Mouse (Mus musculus): ENCODE measurements around the gene Ell3. TPM values are rescaled to one million over a fixed set of nuclear protein-coding genes. Genes with fewer than 3 reads are reported as not detected.
A peak's percentile ranks its signal among the peaks of the same experiment; 100 is the strongest.
"Not testable (repeated sequence)": the region's sequence is repeated elsewhere in the genome, so short reads cannot be mapped to it uniquely, and the experiment has no call there.

Ell3 gene
- polyA plus RNA-seq, 1 experiment from 2014 or later = 19.7 TPM

DNA sequence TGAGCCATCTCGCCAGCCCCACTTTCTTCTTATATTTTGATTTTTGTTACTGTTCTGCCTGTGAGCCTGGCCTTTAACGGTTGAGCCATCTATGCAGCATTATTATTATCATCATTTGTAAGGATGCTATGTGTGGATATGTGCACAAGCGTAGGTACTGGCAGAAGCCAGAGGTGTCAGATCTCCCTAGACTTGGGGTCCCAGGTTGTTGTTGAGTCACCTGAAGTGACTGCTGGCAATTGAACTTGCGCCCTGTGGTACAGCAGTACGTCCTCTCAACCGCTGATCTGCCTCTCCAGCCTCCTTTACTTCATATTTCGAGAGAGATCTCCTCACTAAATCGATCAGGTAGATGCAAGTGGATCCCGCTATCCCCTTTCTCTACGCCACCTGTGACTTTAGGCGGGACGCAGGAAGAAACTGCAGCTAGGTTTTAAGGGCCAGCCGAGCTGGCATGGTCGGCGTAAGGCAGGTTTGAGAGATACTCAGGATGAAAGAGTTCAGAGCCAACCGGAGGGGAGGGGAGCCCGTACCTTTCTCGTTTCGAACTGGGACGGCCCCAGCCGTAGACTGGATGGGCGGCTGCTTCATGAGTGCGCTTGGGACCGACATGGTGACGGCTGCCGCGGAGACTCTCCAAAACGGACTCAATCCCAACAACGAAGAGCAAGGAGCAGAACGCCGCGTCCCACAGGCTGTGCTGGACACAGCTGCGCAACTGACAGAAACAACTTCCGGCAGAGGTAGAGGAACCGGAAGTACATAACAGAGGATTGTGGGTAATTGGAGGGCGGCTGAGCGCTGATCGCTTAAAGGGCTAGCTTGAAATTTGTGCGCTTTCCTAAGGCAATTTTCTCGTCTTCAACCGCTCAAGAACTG lies 29.5 kb upstream of the Ell3 start, which contains the start of gene Mfap1b:
Gene Mfap1b, minus strand, starts transcription at position 767 of the 879 bp plus-strand sequence.
- H3K27me3 ChIP-seq (replicated peaks; ENCODE audit: control insufficient read depth, insufficient read depth, low read length); H3K9me3 ChIP-seq (ENCODE audit: control insufficient read depth, low read length); H3K36me3 ChIP-seq (ENCODE audit: control insufficient read depth, insufficient read depth, low read length); H3K4me1 ChIP-seq (ENCODE audit: control insufficient read depth, insufficient read depth, low read length): not testable (repeated sequence)
- Histone ChIP-seq H3K27ac (replicated peaks; ENCODE audit: low read depth, low read length) (0 out of 2 replicates have a peak within 1 kb of the TSS, but pooled peaks have one; percentile 44), H3K4me3 (ENCODE audit: low read depth, low read length) (peak within 1 kb of the TSS; percentile 62), H3K4me2 (ENCODE audit: low read depth, low read length) (peak within 1 kb of the TSS; percentile 62), H3K9ac (ENCODE audit: low read depth, low read length) (peak within 1 kb of the TSS; percentile 70)
- 4% methylated on average over 32 of the region's 41 CpGs for WGBS
- DNase-seq (ENCODE audit: low spot score) (peak; percentile 96), ATAC-seq (ENCODE audit: low read depth) (peak; percentile 94)

GRCm38 (mm10) chr2:121472783-121473182 lies 28.7 kb upstream of the Ell3 start:
- not testable (repeated sequence) for H3K4me2 ChIP-seq (ENCODE audit: low read depth, low read length); H3K9ac ChIP-seq (ENCODE audit: low read depth, low read length); H3K4me3 ChIP-seq (ENCODE audit: low read depth, low read length); ATAC-seq (ENCODE audit: low read depth); H3K9me3 ChIP-seq (ENCODE audit: control insufficient read depth, low read length); H3K4me1 ChIP-seq (ENCODE audit: control insufficient read depth, insufficient read depth, low read length); DNase-seq (ENCODE audit: low spot score); H3K27ac ChIP-seq (replicated peaks; ENCODE audit: low read depth, low read length); H3K27me3 ChIP-seq (replicated peaks; ENCODE audit: control insufficient read depth, insufficient read depth, low read length); H3K36me3 ChIP-seq (ENCODE audit: control insufficient read depth, insufficient read depth, low read length)
- WGBS = 92% methylated on average over 3 of the region's 3 CpGs

GRCm38 (mm10) chr2:121468982-121469381 lies 24.9 kb upstream of the Ell3 start:
- not testable (repeated sequence) for H3K4me1 ChIP-seq (ENCODE audit: control insufficient read depth, insufficient read depth, low read length); ATAC-seq (ENCODE audit: low read depth); H3K27me3 ChIP-seq (replicated peaks; ENCODE audit: control insufficient read depth, insufficient read depth, low read length); H3K4me2 ChIP-seq (ENCODE audit: low read depth, low read length); H3K9me3 ChIP-seq (ENCODE audit: control insufficient read depth, low read length); H3K9ac ChIP-seq (ENCODE audit: low read depth, low read length); H3K27ac ChIP-seq (replicated peaks; ENCODE audit: low read depth, low read length); H3K36me3 ChIP-seq (ENCODE audit: control insufficient read depth, insufficient read depth, low read length); H3K4me3 ChIP-seq (ENCODE audit: low read depth, low read length); DNase-seq (ENCODE audit: low spot score)
- 70% methylated on average over 2 of the region's 6 CpGs for WGBS

DNA sequence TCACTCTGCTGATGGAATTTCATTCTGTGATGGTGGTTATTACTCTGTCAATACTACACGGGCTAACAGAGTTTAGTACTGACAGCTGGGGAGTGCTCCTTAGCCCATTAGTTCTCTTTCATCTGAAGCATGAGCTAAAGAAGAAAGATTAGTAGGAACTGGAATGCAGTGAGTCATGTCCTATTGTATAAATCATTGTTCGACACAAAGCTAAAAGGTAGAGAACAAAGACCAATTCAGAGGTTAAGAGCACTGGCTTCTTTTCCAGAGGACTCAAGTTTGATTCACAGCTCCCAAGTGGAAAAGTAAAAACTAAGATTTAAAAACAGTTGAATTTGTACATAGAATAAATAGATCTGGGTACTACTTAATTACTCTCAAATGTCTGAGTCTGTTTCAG lies 16.0 kb upstream of the Ell3 start:
- peaks cover 31% of the 10 kb centered on the region for H3K36me3 ChIP-seq (ENCODE audit: control insufficient read depth, insufficient read depth, low read length)
- H3K27ac ChIP-seq (replicated peaks; ENCODE audit: low read depth, low read length) = no peak overlapping the region
- 75% methylated on average over 2 of the region's 2 CpGs for WGBS
- H3K4me2 ChIP-seq (ENCODE audit: low read depth, low read length) = no peak overlapping the region
- no peak overlapping the region for H3K4me3 ChIP-seq (ENCODE audit: low read depth, low read length)
- ATAC-seq (ENCODE audit: low read depth) = no peak
- DNase-seq (ENCODE audit: low spot score) = no peak
- no peaks in the 10 kb centered on the region for H3K9me3 ChIP-seq (ENCODE audit: control insufficient read depth, low read length)
- H3K4me1 ChIP-seq (ENCODE audit: control insufficient read depth, insufficient read depth, low read length) = peaks cover 11% of the 10 kb centered on the region; the same call in 1 of the 2 replicates
- no peaks in the 10 kb centered on the region for H3K27me3 ChIP-seq (replicated peaks; ENCODE audit: control insufficient read depth, insufficient read depth, low read length)
- no peak overlapping the region for H3K9ac ChIP-seq (ENCODE audit: low read depth, low read length)

DNA sequence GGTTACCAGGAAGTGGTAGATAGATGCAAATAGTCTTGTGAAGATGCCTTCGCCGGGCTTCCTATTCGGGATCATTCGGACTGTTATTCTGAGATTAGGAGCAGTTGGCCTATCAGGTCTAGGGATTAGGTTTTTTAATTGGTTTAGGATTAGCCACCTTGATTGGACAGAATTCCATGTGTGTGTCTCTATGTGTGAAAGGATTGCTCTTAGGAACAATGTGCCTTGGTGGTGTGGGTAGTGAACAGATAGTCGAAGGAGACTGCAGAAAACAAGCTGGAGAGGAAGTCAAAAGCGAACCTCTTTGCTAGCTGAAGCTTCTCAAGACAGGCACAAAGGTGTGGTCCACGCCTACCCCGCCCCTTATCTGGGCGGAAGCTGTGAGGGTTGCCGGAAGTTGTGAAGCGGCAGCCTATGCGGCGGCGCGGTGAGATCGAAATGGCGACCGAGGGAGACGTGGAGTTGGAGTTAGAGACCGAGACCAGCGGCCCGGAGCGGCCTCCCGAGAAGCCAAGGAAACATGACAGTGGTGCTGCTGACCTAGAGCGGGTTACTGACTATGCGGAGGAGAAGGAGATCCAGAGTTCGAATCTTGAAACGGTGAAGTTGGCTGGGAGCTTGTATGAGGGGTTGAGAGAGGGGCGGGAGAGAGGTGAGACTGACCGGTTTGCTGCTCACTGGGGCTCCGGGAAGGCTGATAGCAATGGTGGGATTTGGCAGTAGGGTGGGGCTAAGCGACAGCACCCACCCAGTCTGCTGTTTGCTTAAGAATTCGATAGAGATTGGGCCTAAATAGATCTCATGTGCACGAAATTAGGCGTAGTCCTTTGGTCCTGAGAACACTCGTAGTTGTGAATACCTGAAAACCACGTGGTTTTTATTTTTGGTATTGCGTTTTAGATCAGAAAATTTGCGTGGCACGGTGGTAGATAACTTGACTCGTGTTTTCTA lies 12.9 kb upstream of the Ell3 start, which contains the start of gene Serinc4:
Gene Serinc4, minus strand, starts transcription at position 90 of the 951 bp plus-strand sequence.
- WGBS = 4% methylated on average over 41 of the region's 41 CpGs
- peaks cover 11% of the 10 kb centered on the region; the same call in 1 of the 2 replicates for H3K4me1 ChIP-seq (ENCODE audit: control insufficient read depth, insufficient read depth, low read length)
- H3K9me3 ChIP-seq (ENCODE audit: control insufficient read depth, low read length) = no peaks in the 10 kb centered on the region
- H3K27ac ChIP-seq (replicated peaks; ENCODE audit: low read depth, low read length) = peak within 1 kb of the TSS; percentile 78
- H3K4me3 ChIP-seq (ENCODE audit: low read depth, low read length) = peak within 1 kb of the TSS; percentile 64
- peak within 1 kb of the TSS; percentile 61 for H3K4me2 ChIP-seq (ENCODE audit: low read depth, low read length)
- ATAC-seq (ENCODE audit: low read depth) (peak; percentile 94), DNase-seq (ENCODE audit: low spot score) (peak; percentile 95)
- H3K27me3 ChIP-seq (replicated peaks; ENCODE audit: control insufficient read depth, insufficient read depth, low read length) = no peaks in the 10 kb centered on the region
- peak within 1 kb of the TSS; percentile 71 for H3K9ac ChIP-seq (ENCODE audit: low read depth, low read length)
- peaks cover 52% of the 10 kb centered on the region for H3K36me3 ChIP-seq (ENCODE audit: control insufficient read depth, insufficient read depth, low read length)

DNA sequence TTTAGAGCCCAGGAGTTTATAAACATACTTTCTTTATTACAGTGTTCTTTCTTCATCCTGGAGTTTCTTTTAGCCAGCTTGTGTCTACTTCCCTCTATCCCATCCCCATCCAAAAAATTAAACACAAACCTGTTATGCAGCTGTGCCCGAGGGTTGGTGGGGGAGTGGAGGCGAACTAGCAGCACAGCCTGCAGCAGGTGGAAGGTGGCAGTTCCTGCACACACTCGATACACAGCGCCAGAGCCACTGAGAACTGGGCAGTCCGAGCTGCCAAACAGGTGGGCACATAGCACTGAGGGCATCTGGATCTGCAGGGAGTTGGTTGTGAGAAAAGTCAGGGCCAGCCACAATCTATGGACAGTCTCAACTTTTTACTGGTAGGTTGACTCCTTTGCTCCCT lies 11.5 kb upstream of the Ell3 start:
- Histone ChIP-seq H3K36me3 (ENCODE audit: control insufficient read depth, insufficient read depth, low read length) (peaks cover 57% of the 10 kb centered on the region), H3K4me2 (ENCODE audit: low read depth, low read length) (no peak overlapping the region), H3K27ac (replicated peaks; ENCODE audit: low read depth, low read length) (no peak overlapping the region), H3K9ac (ENCODE audit: low read depth, low read length) (no peak overlapping the region), H3K9me3 (ENCODE audit: control insufficient read depth, low read length) (no peaks in the 10 kb centered on the region), H3K4me1 (ENCODE audit: control insufficient read depth, insufficient read depth, low read length) (peaks cover 15% of the 10 kb centered on the region; the same call in 1 of the 2 replicates), H3K27me3 (replicated peaks; ENCODE audit: control insufficient read depth, insufficient read depth, low read length) (no peaks in the 10 kb centered on the region), H3K4me3 (ENCODE audit: low read depth, low read length) (no peak overlapping the region)
- ATAC-seq (ENCODE audit: low read depth) (no peak), DNase-seq (ENCODE audit: low spot score) (no peak)
- 73% methylated on average over 5 of the region's 5 CpGs for WGBS

- H3K36me3 ChIP-seq (ENCODE audit: control insufficient read depth, insufficient read depth, low read length) = peaks cover 41% of the 10 kb centered on the region
- 88% methylated on average over 6 of the region's 6 CpGs for WGBS
- H3K9ac ChIP-seq (ENCODE audit: low read depth, low read length) = no peak overlapping the region
- H3K4me2 ChIP-seq (ENCODE audit: low read depth, low read length) = no peak overlapping the region
- peaks cover 15% of the 10 kb centered on the region; the same call in 1 of the 2 replicates for H3K4me1 ChIP-seq (ENCODE audit: control insufficient read depth, insufficient read depth, low read length)
- H3K9me3 ChIP-seq (ENCODE audit: control insufficient read depth, low read length) = no peaks in the 10 kb centered on the region
- H3K4me3 ChIP-seq (ENCODE audit: low read depth, low read length) = no peak overlapping the region
- DNase-seq (ENCODE audit: low spot score) (no peak), ATAC-seq (ENCODE audit: low read depth) (no peak)
- H3K27me3 ChIP-seq (replicated peaks; ENCODE audit: control insufficient read depth, insufficient read depth, low read length) = no peaks in the 10 kb centered on the region
- H3K27ac ChIP-seq (replicated peaks; ENCODE audit: low read depth, low read length) = no peak overlapping the region
Measured at GRCm38 (mm10) chr2:121453917-121454316, 9.8 kb upstream of the Ell3 start.

GRCm38 (mm10) chr2:121452990-121453389 lies 8.9 kb upstream of the Ell3 start, which contains the start of gene Hypk:
TSS of gene Hypk (plus strand) at chr2:121453290.
- Histone ChIP-seq H3K4me3 (ENCODE audit: low read depth, low read length) (no peak within 1 kb of the TSS), H3K4me1 (ENCODE audit: control insufficient read depth, insufficient read depth, low read length) (peaks cover 15% of the 10 kb centered on the region; the same call in 1 of the 2 replicates)

More at GRCm38 (mm10) chr2:121452990-121453389, 8.9 kb upstream of the Ell3 start, which contains the start of gene Hypk:
- DNase-seq (ENCODE audit: low spot score) = no peak
- ATAC-seq (ENCODE audit: low read depth) = no peak
- 80% methylated on average over 4 of the region's 4 CpGs for WGBS
- H3K9me3 ChIP-seq (ENCODE audit: control insufficient read depth, low read length) = no peaks in the 10 kb centered on the region
- no peak within 1 kb of the TSS for H3K9ac ChIP-seq (ENCODE audit: low read depth, low read length)
- H3K4me2 ChIP-seq (ENCODE audit: low read depth, low read length) = no peak within 1 kb of the TSS
- no peaks in the 10 kb centered on the region for H3K27me3 ChIP-seq (replicated peaks; ENCODE audit: control insufficient read depth, insufficient read depth, low read length)
- no peak within 1 kb of the TSS for H3K27ac ChIP-seq (replicated peaks; ENCODE audit: low read depth, low read length)
- peaks cover 34% of the 10 kb centered on the region for H3K36me3 ChIP-seq (ENCODE audit: control insufficient read depth, insufficient read depth, low read length)
